Mouse (Mus musculus) right cerebral cortex, postnatal 25 days (tissue): Measurements from ENCODE around the gene P2ry6.

ENCODE experiments used
- DNase-seq: peaks from one replicate; pipeline ENCODE4 v3.0.0; 2022

The P2ry6 gene

DNA sequence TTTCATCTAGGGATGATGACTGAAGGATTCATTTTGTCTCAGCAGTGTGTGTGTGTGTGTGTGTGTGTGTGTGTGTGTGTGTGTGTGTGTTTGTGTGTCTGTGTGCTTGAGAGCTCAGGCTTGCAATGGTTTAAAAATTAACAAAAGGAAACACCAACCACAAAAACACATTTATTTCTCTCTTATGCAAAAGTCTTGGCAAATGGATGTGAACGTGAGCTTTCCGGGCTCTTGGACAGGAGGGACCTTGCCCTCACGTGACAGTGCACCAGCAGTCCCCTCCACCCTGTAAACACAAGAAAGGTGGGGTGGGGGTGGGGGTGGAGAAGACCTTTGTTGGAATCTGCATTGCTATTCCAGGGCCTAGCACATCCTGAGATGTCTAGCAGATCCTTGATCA lies 37.0 kb downstream of the P2ry6 start:
- DNase-seq = no peak

DNA sequence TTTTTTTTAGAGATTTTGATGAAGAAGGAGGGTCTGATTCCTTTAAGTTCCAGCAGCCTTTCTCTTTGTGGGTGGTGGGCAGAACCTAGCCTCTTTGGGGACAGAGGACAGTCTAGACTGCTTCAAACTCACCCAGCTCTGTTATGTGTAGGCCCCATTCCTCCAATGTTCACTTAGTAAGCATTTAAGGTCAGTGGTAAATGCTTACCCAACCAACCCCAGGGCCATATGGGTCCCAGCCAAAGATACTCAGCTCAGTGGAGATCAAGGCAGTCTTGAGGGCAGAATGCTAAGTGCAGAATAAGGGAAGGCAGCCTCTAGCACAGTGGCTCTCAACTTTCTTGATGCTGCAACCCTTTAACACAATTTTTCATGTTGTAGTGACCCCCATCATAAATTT lies 40.9 kb downstream of the P2ry6 start:
- DNase-seq = no peak

DNA sequence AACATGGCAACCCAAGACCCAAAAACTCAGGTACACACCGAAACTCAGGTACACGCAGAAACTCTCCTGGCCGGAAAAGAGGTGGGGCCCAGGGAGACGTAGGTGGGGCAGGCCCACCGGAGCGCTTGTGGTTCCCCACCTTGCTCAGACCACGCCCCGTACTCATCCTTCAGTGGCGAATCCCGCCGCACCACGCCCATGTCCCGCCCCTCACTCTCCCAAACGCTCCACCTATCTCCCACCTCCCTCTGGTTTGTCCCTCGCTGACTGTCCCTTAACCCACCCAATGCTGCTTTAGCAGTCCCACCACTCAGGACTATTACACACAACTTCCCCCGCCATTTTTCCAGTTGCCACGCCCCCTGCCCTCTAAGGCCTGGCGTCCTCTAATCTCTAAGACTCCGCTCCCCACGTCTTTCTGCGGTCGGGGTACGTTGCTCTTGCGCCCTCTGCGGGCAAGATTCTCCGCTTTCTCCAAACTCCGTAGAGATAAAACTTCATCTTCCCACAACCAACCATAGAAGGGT lies 41.9 kb downstream of the P2ry6 start:
- peak; percentile 69 for DNase-seq

DNA sequence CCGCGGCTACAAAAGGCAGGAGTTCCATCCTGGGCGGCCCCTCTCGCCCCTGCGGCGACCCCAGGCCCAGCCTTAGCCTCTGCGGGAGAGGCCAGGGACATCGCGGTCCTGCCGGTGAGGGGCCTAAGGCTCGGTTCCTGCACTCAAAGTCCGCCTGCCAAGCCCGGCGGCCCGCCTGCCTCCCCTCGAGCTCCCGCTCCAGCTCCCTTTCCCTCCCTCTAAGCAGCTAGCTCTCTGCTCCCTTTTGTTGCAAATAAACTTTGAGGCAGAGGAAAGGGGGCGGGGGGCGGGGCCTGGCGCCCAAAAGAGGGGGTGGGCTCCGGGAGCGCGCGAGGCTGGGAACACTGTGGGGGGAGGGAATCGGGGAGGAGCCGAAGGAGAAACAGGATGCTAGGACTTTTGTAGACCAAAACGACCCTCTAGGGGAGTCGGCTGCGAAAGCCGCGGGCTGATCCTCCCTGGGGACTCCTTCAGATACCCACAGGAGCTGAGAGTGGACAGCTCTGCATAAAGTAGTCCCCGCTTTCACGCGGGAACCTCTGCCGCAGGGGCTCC lies 42.4 kb downstream of the P2ry6 start, which contains the start of gene Arhgef17:
TSS of gene Arhgef17 (minus strand) at position 182 of the 555 bp plus-strand sequence.
- no peak for DNase-seq

DNA sequence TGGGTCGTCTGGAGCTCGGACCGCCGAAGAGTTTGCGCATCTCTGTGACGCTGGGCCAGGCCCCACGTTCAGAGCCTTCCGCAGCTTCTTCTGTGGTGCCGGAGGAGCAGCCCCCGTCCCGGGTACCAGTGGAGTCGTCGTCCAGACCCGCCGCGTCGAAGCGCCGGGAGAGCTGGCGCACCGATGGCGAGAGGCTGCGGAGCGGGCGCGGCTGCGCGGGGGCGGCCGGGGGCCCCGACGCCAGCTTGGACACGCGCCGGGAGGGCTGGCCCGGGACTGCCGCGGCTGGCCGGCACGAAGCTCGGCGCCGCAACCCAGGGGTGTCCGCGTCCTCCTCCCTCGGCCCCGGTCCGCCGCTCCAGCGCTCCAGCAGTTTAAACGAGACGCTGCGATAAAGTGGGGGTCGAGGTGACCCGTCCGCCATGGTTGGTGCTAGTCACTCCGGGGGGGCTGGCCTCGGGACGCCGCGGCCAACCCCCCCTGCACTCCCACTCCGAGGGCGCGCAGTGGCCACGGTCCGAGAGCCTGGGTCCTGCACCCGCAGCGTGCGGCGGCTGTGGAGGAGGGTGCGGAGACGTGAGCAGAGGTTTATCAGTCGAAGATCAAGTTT lies 43.0 kb downstream of the P2ry6 start:
- DNase-seq = no peak

DNA sequence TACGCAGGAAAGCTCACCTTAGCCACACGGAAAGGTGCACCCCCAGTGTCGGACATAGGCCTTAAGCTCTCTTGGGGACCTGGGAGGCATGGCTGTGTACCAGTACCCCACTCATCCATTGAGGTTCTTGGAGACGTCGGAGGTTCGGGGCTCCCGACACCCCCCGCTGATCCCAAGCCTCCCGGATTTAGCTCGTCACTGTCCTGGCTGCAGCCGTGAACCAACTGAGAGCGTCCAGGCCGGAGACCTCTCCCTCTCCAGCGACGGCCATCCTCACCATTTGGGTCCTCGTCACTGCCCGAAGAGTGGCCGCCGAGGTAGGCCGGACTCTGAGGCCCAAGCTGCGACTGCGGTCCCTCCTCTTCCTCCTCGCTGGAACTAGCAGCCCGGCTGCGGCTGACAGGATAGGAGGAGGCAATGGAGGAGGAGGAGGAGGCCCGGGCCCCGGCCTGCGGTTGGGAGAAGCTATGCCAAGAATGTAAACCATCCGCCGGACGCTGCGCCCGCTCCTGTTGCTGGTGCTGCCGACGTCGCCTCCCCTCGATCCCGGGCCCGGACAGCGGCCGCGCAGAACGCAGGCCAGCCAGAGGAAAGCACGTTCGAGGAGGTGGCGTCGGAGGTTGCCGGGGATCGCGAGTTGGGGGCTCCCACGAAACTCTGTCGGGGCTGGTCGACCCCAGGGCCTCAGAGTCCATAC lies 43.7 kb downstream of the P2ry6 start:
- DNase-seq = no peak

DNA sequence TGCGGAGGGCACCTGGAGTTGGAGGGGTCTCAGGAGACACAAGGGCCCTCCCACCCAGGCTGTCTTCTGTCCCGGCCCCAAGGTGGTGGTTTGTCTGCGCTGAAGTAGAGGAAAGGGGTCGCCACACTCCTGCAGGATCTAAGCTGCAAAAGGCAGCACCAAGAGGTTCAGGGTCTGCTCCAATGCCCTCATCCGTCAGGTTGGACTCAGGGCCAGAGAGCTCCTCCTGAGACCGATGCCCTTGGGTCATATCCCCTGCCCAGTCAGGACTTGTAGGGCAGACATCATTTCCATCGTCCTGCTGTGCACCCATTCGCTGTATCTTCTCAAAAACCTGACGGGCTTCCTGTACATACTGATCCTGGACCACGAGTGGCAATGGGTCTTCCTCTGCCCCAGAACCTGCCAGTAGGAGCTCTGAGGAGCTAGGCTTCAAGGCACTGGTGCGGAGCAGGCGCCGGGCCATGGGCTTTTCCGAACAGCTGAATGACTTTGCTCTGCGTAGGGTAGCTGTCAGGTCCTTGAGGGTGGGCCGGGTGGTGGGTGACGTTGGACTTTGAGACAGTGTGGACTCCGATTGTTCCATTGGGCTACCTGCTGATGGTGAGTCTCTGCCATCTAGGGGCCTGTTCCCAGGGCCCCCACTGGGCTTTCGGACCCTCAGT lies 44.7 kb downstream of the P2ry6 start:
- no peak for DNase-seq

DNA sequence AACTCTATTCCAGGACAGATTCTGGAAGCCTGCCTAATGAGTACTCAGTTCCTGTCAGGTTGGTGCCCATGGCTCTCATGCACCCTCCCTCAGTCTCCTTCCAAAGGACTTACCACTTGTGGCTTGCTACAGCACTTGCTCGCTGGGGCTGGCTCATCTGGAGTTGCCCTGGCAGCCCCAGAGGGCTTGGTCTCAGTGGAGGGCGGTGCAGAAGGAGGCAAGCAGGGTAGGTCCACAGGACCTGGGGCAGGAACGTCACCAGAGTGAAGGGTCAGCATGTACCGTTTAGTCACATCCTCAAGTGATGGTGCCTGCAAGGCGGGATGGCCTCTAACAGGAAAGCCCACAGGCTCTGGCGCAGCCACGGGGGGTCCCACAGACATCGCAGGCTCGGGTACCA lies 46.0 kb downstream of the P2ry6 start:
- no peak for DNase-seq

DNA sequence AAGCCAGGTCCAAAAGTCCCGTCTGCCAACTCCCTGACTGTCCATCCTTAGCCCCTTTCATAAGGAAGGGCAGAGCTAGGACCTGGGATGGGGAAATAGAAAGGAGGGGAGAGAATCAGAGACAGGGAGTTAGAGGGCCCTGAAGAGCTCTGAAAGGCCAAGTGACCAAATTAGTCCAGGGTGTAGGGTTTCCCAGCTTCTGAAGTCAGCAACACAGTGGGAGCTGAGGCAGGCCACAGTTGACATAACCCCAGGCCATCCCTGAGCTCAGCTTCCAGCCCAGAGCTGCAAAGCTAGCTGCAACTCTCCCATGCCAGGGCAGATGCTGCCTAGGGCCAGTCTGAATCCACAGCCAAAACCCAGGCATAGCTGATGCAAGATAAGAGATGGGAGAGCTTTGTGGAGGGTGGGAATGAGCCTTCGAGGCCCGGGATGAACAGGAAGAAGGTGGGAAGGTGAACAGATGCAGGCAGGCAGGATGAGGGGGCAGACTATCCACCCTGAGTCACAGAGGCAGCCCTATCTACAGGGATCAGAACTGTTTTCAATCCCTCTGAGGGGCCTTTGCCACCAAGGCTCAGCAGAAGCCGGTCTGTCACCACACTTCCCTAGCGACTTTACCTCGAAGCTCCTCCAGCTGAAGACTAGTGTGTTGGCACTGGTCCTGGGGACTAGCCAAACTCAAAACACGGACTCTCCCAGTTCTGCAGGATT lies 47.0 kb downstream of the P2ry6 start:
- no peak for DNase-seq

DNA sequence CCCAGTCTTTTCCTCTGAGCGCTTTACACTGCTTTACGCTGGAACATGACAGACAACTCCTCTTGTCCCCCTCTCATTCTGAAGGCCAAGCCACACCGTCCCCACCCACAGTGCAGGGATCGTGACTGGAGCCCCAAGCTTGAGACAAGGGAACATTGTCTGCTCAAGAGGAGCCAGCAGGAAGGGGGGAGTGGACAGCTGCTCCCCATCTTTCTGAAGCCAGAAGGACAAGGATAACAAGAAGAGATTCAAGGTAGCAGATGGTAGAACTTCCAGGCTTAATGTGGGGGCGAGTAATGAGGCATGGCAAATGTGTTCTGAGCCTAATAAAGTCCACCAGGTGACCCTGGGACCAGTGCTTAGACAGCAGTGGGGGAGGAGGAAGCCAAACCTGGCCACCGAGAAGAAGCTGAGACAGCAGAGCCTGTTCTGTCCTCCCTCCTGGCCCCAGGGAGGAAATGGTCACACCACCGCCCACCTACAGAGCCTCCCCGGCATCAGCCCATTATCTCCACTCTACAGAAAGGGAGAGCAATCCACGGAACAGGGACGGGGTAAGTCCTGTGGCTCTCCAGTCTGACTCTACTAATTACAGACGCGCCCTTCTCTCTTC lies 48.0 kb downstream of the P2ry6 start:
- DNase-seq = no peak

DNA sequence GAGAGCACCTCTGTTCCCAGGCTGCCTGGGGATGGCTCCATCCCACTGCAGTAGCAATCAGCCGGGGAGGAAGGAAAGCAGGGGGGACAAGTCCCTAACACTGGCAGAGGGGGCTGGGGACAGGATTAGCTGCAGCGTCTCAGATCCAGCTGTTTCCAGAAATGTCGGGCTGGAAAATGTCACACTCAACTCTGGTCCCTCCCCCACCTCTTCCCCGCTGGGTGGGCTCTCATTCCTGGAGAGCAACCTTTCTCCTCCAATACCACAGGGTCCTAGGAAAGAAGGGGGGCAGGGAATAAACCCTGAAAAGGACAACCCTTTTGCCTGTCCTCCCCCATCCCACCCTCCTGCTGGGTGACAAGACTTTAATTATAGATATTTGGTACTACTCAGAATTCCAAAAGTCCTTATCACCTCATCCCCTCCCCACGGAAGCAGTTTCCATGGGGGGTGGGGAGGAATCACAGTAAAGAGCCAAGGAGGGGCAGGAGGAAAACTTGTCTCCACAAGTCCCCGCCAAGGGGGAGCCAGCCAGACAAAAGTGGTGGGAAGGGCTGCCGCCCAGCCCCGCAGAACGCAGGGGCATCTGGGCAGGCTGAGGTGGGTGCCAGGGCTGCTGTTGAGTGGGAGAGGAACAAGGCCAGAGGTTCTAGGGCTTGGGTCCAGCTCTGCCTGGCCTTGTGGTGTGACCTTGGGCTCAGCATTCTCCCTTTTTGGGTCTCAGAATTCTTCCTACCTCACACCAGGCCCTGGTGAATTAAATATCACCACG lies 49.6 kb downstream of the P2ry6 start:
- DNase-seq = no peak

DNA sequence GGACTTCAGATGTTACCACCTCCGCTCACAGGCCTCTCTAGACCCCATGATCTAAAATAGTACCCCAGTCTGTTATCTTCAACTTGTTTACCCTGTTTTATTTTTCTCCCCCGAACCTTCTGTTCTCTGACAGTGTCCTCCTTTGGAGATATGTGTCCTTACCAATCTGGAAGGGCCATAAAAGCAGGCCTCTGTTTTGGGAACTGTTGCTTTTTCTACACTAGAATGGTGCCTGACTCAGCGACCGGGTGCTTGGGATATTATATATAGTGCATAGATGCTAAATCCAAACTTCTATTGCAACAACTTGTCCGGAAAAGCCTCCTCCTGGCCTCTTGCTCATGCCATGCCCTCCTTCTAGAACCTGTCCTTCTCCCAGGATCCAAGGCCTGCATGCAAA lies 50.2 kb downstream of the P2ry6 start:
- no peak for DNase-seq

DNA sequence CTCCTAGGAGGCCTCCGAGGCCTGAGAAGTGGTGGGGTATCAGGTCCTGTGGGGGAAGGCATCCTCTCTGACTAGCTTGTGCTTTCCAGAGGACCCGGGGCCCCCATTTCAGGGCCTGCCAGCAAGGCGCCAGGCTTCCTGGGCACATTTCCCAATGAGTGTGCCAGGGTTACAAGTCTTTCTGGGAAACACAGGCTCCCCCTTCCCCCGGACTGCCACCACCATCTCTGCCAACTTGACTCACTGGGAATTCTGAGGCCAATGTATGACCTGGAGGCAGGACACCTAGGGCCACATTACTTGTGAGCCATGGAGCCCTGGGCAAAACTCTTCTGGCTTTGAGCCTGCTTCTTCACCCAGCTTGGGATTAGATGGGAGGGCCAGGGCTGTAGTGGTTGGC lies 51.5 kb downstream of the P2ry6 start:
- no peak for DNase-seq

DNA sequence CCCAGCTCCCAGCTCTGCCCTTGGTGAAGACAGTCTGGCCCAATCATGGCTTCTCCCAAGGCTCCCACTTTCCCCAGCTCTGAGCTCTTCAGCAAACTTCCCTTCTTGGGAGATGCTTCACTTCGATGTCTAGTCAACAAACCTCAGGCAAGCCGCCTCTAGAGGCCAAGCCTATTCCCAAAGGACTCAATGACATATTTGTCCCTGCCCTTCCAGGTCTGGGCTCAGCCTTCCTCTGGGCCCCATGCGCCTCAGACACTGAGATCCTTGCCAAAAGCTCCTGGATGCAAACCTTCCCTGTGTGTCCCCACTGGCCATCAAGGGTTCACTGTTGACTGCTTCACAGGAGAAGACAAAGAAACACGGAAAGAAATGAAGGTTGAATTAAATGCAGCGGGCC lies 53.2 kb downstream of the P2ry6 start:
- DNase-seq = no peak

DNA sequence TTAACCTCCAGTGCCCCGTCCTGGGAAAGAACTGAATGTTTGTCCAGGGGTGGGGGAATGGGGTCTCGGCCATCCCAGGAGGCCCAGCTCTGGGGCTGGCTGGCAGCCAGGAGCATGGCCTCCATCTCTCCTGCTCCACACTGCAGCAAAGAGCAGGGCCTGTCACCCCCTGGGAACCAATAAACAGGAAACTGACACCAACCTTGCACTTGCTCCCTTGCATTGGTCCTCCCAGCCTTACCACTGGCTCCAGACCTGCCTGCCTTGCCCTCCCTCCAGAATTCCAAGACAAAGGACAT lies 54.7 kb downstream of the P2ry6 start:
- DNase-seq = no peak

DNA sequence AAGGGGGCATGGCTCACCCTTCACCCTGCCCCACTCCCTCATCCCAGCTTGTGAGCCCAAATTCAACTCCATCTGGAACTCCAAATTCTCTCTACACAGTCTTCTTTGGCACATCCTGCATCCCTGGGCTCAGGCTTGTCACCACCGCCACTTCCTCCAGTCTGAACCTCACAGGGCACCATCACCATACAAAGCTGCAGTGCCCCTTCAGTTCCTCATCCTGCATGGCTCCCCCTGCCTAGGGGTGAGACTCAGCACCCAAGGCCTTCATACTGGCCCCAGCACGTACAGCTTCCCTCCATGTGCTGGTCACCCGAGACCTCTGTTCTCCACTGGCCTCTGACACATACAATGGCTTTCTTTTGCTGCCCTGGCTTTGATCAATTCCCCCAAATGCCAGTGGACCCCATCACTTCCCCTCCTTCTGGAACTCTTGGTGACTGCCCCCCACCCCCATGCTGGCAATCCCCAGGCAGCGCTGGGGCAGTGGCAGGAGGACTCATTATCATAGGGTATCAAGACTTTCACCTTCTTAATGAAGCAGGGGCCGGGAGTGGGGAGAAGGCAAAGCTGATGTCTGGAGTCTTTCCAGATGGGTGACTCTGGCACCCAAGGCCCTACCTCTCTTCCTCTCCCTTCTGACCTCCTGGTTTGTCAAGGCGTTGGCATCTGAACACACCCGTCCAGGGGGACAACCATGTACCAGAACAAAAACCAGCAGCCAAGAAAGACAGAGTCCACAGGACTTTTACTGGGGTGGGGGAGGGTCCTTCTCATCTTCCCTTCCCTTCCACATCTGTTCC lies 55.2 kb downstream of the P2ry6 start:
- no peak for DNase-seq

DNA sequence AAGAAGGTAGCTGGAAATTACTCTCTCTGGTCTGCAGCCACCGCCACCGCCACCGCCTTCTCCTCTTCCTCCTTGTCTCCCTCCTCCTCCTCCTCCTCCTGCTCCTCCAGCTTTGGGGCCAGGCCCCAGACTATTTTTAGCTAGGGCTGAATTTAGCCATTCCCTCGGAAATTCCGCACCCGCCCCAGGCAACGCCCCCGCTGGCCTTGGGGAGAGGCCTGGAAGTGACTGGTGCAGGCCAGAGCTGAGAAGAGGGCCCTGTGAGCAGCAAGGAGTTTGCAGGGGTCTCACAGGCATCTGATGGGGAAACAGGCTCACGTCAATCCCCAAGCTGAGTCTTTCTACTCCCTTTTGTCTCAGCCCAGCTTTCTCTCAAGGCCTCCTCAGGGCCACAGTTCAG lies 56.3 kb downstream of the P2ry6 start:
- no peak for DNase-seq

DNA sequence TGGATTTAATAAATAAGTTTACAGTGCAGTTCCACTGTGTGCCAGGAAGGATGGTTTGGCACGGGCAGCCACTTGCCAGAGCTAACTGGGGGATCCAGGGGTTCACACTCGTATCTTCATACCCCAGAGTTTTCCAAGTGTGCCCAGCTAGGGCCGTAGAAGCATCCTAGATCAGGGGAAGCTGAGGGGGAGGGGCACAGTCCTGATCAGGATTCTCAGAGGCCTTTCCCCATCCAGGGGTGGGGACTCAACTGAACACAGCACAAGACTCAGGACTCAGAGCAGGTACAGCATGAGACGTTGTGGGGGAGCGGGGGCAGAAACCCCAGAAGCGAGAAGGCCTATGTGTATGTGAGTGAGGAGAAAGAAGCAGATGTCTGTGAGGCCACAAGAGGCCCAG lies 56.7 kb downstream of the P2ry6 start:
- DNase-seq = no peak

DNA sequence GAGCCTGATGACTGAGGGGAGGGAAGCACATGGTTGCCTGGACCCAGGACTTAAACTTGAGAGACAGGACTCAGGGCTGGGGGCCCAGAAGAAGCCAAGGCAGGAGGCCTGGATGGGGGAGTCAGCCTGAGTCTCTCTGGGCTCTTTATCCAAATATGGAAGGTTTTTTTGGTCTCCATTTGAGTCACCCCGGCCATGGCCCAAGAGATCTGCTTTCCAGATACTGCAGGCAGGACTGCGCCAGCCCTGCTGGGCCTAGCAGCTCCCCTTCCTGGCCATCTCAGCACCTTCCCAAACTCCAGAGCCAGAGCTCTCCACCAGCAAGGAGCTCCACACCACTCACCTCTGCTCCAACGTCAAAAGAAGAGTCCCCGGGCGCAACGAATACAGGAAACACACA lies 57.9 kb downstream of the P2ry6 start:
- DNase-seq = no peak

DNA sequence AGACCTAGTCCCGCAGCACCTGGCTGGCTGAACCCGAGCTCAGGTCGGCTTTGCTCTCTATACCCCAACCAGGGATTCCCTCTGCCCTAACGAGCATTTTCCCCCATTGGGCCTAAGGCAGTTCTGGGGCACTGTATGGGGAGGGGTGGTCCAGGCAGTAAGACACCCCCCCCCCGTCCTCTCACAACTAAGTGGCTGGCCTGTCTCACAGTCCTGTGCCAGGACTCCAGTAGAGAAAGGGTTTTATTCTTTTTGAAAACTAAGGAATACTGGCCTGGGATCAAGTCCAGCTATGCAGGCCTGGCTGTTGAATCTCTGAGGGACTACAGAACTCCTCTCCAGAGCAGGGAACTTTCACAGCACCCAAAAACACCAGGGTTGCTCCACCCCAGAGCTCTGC lies 59.2 kb downstream of the P2ry6 start:
- DNase-seq = no peak

DNA sequence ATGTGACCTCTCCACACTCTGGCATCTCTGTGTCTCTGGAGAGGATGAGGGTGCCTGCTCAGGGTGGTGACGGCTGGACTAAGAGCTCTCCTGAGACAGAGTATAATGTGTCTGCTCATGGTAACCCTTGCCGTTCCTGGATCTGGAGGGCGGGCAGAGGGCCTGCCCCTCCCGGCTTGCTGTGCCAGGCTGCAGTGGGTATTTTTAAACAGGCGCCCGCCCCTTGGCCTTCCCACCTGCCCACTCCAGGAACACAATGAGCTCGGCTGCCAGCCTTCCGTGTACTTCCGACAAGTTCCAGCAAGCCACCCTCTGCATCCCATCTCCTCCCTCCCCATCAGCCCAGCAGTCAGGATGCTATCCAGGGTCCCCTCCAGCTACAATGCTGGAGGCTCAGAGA lies 62.7 kb downstream of the P2ry6 start:
- DNase-seq = no peak
